Mouse (Mus musculus) stomach, embryonic 14.5 days (tissue): Measurements from ENCODE around the gene Rrp7a. TPM values are rescaled to one million over a fixed set of nuclear protein-coding genes. Genes with fewer than 3 reads are reported as not detected.

Experiments
- ATAC-seq: fragments of 200-750 bp; cut with Nextera tagmentation; 2 replicates; pipeline ENCODE4 v1.8.0; 2017; ENCODE audit warnings: low read depth, moderate TSS enrichment; ENCODE audit not compliant: insufficient number of reproducible peaks, insufficient read depth, low FRiP score
- H3K27ac ChIP-seq: fragments of 300-500 bp; sonication (generic); 2 replicates; pipeline ENCODE4 v1.5.1; 2014; ENCODE audit warnings: mild to moderate bottlenecking, low read length, moderate library complexity, mixed read lengths
- H3K27me3 ChIP-seq: fragments of 300-500 bp; sonication (generic); 2 replicates; pipeline ENCODE4 v1.6.1; 2014; ENCODE audit warnings: low read length, control low read depth, mixed read lengths; ENCODE audit not compliant: control insufficient read depth, insufficient read depth
- H3K36me3 ChIP-seq: fragments of 300-500 bp; sonication (generic); 2 replicates; pipeline ENCODE4 v1.6.1; 2014; ENCODE audit warnings: mild to moderate bottlenecking, control low read depth, low read length, moderate library complexity, mixed read lengths; ENCODE audit not compliant: control insufficient read depth, insufficient read depth
- H3K4me1 ChIP-seq: fragments of 300-500 bp; sonication (generic); 2 replicates; pipeline ENCODE4 v1.6.1; 2014; ENCODE audit warnings: low read length, control low read depth, mixed read lengths; ENCODE audit not compliant: control insufficient read depth, insufficient read depth
- H3K4me2 ChIP-seq: fragments of 300-500 bp; sonication (generic); replicated peaks from 2 replicates; pipeline ENCODE4 v1.6.1; 2014; ENCODE audit warnings: low read depth, low read length, control low read depth
- H3K4me3 ChIP-seq: fragments of 300-500 bp; sonication (generic); 2 replicates; pipeline ENCODE4 v1.5.1; 2014; ENCODE audit warnings: low read depth, low read length, control low read depth
- H3K9ac ChIP-seq: fragments of 300-500 bp; sonication (generic); replicated peaks from 2 replicates; pipeline ENCODE4 v1.6.1; 2014; ENCODE audit warnings: low read depth, mild to moderate bottlenecking, control low read depth, low read length, moderate library complexity, mixed read lengths
- H3K9me3 ChIP-seq: fragments of 300-500 bp; sonication (generic); 2 replicates; pipeline ENCODE4 v1.6.1; 2016; ENCODE audit warnings: low read depth, low read length, control low read depth; ENCODE audit not compliant: control insufficient read depth
- WGBS: fragments of 180-500 bp; shearing (Covaris S2); extraction: QIAGEN DNeasy Blood & Tissue Kit; methylation state at CpG from one replicate; pipeline ENCODE4 v1.1.7; 2014; 5-methylcytosine and 5-hydroxymethylcytosine counted together
- polyA plus RNA-seq: library from polyadenylated mRNA; unstranded; fragments of >200 nt; fragmentation: Nextera tagmentation; extraction: Ambion mirVana; gene quantifications from 2 replicates; pipeline ENCODE4 v1.2.1, GENCODE M21; 2014

The Rrp7a gene
- polyA plus RNA-seq, 1 experiment from 2014 or later = 45.9 TPM

DNA sequence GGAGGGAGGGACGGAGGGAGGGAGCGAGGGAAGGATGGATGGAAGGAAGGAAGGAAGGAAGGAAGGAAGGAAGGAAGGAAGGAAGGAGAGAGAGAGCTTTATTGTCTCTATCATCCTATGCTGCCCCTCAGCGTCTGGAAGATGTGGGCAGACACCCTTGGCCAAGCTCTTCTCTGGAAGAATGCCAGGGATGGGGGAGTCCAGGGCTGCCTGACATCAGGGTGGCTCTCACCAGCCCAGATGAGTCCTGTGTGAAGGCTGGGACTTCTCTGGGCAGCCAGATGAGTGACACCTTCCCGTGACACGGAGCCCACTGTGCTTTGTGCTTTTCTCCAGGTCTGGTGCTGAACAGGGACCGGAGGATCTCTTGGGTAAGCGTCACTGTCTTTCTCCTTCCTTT lies 10.7 kb downstream of the Rrp7a start:
- H3K36me3 ChIP-seq = peaks cover 20% of the 10 kb centered on the region
- no peaks in the 10 kb centered on the region for H3K27me3 ChIP-seq
- no peak overlapping the region for H3K9ac ChIP-seq
- no peak for ATAC-seq
- no peak overlapping the region for H3K27ac ChIP-seq
- no peak overlapping the region for H3K4me2 ChIP-seq
- 84% methylated on average over 7 of the region's 7 CpGs for WGBS
- no peak overlapping the region for H3K4me3 ChIP-seq
- H3K4me1 ChIP-seq = peaks cover 7% of the 10 kb centered on the region
- no peaks in the 10 kb centered on the region for H3K9me3 ChIP-seq

- Histone ChIP-seq H3K4me2 (no peak overlapping the region), H3K9me3 (no peaks in the 10 kb centered on the region), H3K4me1 (peaks cover 7% of the 10 kb centered on the region), H3K9ac (no peak overlapping the region), H3K27me3 (no peaks in the 10 kb centered on the region), H3K27ac (no peak overlapping the region), H3K4me3 (no peak overlapping the region), H3K36me3 (peaks cover 16% of the 10 kb centered on the region)
- no peak for ATAC-seq
- WGBS = 52% methylated on average over 6 of the region's 6 CpGs
Observed at GRCm38 (mm10) chr15:83111290-83111689, 11.3 kb downstream of the Rrp7a start.

DNA sequence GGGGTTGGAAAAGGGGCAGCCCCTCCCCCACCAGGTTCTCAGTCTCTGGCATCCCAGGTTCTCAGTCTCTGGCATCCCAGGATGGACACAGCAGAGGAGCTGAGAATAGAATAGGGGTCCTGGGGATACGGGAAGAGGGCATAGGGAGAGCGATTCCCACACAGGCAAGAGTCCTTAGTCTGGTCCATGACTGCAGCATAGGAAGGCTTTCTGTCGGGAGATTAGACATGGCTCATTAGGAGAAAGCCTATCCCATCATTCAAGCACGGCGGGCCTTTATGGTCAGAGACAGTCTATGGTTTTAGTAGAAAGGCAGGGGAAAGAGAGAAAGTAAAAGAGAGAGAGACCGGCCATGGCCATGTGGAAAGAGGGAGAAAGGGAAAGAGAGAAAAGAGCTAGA lies 14.8 kb downstream of the Rrp7a start:
- Histone ChIP-seq H3K27me3 (no peaks in the 10 kb centered on the region), H3K4me1 (peaks cover 3% of the 10 kb centered on the region), H3K36me3 (no peaks in the 10 kb centered on the region; the same call in 1 of the 2 replicates), H3K9ac (no peak overlapping the region), H3K9me3 (no peaks in the 10 kb centered on the region), H3K4me2 (no peak overlapping the region), H3K27ac (no peak overlapping the region), H3K4me3 (no peak overlapping the region)
- ATAC-seq = no peak
- 72% methylated on average over 6 of the region's 6 CpGs for WGBS

DNA sequence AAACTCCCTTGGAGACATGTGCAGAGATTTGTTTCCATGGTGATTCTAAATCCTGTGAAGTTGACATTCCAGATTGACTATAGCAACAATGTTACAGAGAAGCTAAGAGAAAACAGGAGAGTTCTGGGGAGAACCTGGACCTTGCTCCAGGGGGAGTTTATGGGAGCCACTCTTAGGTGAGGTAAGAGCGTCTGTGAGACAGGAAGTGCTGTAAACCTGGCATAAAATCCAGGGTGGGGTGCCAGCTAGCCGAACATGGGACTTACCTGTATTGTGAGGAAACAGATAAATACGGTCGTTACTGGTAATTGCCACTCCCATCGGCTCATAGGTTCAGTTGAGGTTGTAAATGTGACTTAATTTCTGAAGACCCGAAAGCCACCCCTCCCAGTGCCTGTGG lies 16.2 kb downstream of the Rrp7a start:
- Histone ChIP-seq H3K9me3 (no peaks in the 10 kb centered on the region), H3K27ac (no peak overlapping the region), H3K36me3 (no peaks in the 10 kb centered on the region; the same call in 1 of the 2 replicates), H3K27me3 (no peaks in the 10 kb centered on the region), H3K4me3 (no peak overlapping the region), H3K4me1 (no peaks in the 10 kb centered on the region), H3K9ac (no peak overlapping the region), H3K4me2 (no peak overlapping the region)
- 81% methylated on average over 6 of the region's 6 CpGs for WGBS
- ATAC-seq = no peak

DNA sequence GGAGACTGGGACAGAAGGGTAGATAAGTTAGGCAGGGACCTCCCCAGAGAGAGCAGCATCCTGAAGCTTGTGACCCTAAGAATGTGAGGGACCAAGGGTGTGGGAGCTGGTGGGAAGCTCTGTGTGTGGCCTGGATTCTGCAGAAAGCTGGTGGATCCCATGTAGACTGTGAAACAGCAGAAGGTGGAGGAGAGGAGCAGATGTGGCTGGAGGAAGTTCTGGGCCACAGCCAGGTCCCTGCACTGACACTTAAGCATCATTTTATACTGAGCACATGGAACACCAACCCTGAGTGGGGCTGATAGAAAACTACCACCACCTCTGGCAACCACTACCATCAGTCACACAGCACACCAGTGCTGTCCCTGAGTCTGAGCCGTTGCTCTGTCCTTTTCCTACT lies 19.5 kb downstream of the Rrp7a start:
- 30% methylated on average over 1 of the region's 1 CpGs for WGBS
- no peak for ATAC-seq

DNA sequence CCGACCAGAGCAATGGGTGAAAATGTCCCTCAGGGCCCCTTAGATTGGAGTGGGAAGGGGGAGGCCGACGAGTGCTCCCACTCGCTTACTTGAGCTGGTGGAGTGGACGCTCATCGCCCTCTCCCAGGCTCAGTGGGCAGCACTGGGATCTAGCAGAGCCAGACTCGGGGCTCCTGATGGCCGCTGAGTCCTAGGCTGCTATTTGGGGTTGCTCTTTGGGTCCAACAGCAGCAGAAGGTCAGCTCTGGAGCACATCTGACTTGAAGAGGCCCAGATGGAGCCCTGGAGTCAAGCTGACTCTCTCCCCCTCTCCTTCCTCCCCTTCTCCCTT lies 22.3 kb downstream of the Rrp7a start:
- H3K4me1 ChIP-seq = peaks cover 11% of the 10 kb centered on the region; the same call in 1 of the 2 replicates
- H3K9ac ChIP-seq = peak overlapping the region; percentile 66
- H3K9me3 ChIP-seq = no peaks in the 10 kb centered on the region
- H3K4me2 ChIP-seq = peak overlapping the region; percentile 79
- H3K36me3 ChIP-seq = no peaks in the 10 kb centered on the region; the same call in 1 of the 2 replicates
- WGBS = under 1% methylated on average over 8 of the region's 8 CpGs
- H3K4me3 ChIP-seq = peak overlapping the region; percentile 49
- no peak for ATAC-seq
- H3K27ac ChIP-seq = no peak overlapping the region
- no peaks in the 10 kb centered on the region for H3K27me3 ChIP-seq

More for the DNA sequence above, 19.5 kb downstream of the Rrp7a start:
- Histone ChIP-seq H3K4me2 (no peak overlapping the region), H3K9me3 (no peaks in the 10 kb centered on the region), H3K36me3 (no peaks in the 10 kb centered on the region; the same call in 1 of the 2 replicates), H3K27me3 (no peaks in the 10 kb centered on the region), H3K27ac (no peak overlapping the region), H3K9ac (no peak overlapping the region), H3K4me1 (peaks cover 11% of the 10 kb centered on the region; the same call in 1 of the 2 replicates), H3K4me3 (no peak overlapping the region)

DNA sequence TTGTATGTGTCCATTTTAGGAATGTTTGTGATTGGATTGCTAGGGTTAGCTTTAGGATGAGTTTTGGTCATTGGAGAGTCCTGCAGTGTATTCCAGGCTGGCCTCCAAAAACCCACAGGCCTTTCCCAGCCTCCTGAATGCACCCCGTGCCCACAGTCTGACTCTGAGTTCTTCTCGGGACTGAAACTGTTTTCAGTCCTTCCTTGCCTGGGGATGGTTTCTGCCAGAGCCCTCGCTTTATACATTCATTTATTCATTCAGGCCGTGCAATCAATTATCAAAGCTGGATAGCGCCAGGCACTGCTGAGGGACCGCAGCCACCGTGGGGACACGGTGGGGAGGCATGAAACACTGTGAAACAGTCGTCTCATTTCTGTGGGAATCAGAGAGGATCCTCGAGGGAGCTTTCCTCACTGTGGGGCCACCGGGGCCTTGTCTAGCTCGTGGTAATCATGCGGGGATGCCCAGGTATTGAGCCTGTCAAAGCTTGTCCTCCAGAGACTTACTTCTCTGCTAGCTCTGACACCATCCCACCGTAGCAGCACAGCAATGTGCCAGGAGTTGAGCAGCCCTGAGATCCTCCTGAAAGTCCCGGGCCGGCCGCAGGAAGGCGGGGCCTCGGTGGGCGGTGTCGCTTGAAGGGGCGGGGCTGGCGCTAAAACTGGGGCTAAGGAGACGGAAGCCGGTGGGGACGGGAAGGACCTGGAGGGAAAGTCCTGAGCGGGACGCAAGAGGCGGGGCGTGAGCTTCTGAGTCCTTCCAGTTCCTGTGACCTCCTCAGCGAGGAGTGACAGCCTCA lies 22.9 kb downstream of the Rrp7a start:
- WGBS = 3% methylated on average over 31 of the region's 31 CpGs
- Histone ChIP-seq H3K27ac (no peak overlapping the region), H3K27me3 (no peaks in the 10 kb centered on the region), H3K4me3 (peak overlapping the region; percentile 49), H3K4me2 (peak overlapping the region; percentile 79), H3K36me3 (no peaks in the 10 kb centered on the region; the same call in 1 of the 2 replicates), H3K9me3 (no peaks in the 10 kb centered on the region), H3K9ac (peak overlapping the region; percentile 66), H3K4me1 (peaks cover 11% of the 10 kb centered on the region; the same call in 1 of the 2 replicates)
- ATAC-seq = peak; percentile 90

DNA sequence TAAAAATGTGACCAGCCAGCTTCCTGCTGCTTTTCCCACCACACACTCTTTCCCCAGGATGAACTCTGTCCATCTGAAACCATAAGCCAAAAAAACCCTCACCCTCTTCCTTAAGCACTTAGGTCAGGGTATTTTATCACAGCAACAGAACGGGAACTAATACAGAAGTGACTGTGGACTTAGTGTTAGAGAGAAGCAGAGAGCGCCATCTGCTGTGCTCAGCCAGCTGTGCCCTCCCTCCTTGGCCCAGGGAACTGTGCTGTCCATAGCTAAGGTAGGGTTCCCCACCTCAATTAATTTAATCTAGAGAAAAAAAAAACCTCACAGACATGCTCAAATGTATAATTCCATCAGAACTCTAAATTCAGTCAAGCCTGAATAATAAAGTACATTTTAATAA lies 26.7 kb downstream of the Rrp7a start:
- no peak overlapping the region for H3K4me2 ChIP-seq
- H3K9ac ChIP-seq = no peak overlapping the region
- peaks cover 11% of the 10 kb centered on the region; the same call in 1 of the 2 replicates for H3K4me1 ChIP-seq
- no peaks in the 10 kb centered on the region for H3K9me3 ChIP-seq
- H3K36me3 ChIP-seq = no peaks in the 10 kb centered on the region
- ATAC-seq = no peak
- no peak overlapping the region for H3K4me3 ChIP-seq
- 47% methylated on average over 2 of the region's 2 CpGs for WGBS
- no peaks in the 10 kb centered on the region for H3K27me3 ChIP-seq
- no peak overlapping the region for H3K27ac ChIP-seq
